Mouse (Mus musculus) midbrain, embryonic 15.5 days (tissue): ENCODE measurements around the gene Magea10. TPM values are rescaled to one million over a fixed set of nuclear protein-coding genes. Genes with fewer than 3 reads are reported as not detected.

Source experiments
- ATAC-seq: fragments of 200-750 bp; cut with Nextera tagmentation; replicated peaks from 2 replicates; pipeline ENCODE4 v1.8.0; 2017; ENCODE audit warnings: moderate TSS enrichment
- H3K27ac ChIP-seq: fragments of 300-500 bp; sonication (generic); 2 replicates; pipeline ENCODE4 v1.5.1; 2015; ENCODE audit warnings: mild to moderate bottlenecking, inconsistent platforms
- H3K27me3 ChIP-seq: fragments of 300-500 bp; sonication (generic); replicated peaks from 2 replicates; pipeline ENCODE4 v1.6.1; 2015; ENCODE audit warnings: inconsistent platforms
- H3K36me3 ChIP-seq: fragments of 300-500 bp; sonication (generic); replicated peaks from 2 replicates; pipeline ENCODE4 v1.6.1; 2015; ENCODE audit warnings: inconsistent platforms
- H3K4me1 ChIP-seq: fragments of 300-500 bp; sonication (generic); 2 replicates; pipeline ENCODE4 v1.6.1; 2015; ENCODE audit warnings: inconsistent platforms
- H3K4me2 ChIP-seq: fragments of 300-500 bp; sonication (generic); 2 replicates; pipeline ENCODE4 v1.6.1; 2015; ENCODE audit warnings: inconsistent platforms, mild to moderate bottlenecking, moderate library complexity
- H3K4me3 ChIP-seq: fragments of 300-500 bp; sonication (generic); 2 replicates; pipeline ENCODE4 v1.5.1; 2015; ENCODE audit warnings: mild to moderate bottlenecking, inconsistent platforms
- H3K9ac ChIP-seq: fragments of 300-500 bp; sonication (generic); 2 replicates; pipeline ENCODE4 v1.6.1; 2015; ENCODE audit warnings: mild to moderate bottlenecking, inconsistent platforms
- H3K9me3 ChIP-seq: fragments of 300-500 bp; sonication (generic); 2 replicates; pipeline ENCODE4 v1.6.1; 2016; ENCODE audit warnings: inconsistent platforms
- WGBS: fragments of 180-500 bp; shearing (Covaris S2); methylation state at CpG from one replicate; pipeline ENCODE4 v1.1.7; 2015; ENCODE audit warnings: mixed read lengths; 5-methylcytosine and 5-hydroxymethylcytosine counted together
- polyA plus RNA-seq: library from polyadenylated mRNA; unstranded; fragments of >200 nt; fragmentation: Nextera tagmentation; extraction: Ambion mirVana; gene quantifications from 2 replicates; pipeline ENCODE4 v1.2.1, GENCODE M21; 2015

Magea10 gene
- not detected in 2 replicates for polyA plus RNA-seq

GRCm38 (mm10) chrX:72386758-72387157 is at the start of gene Magea10:
Magea10 (minus strand) TSS chrX:72386858.
- ATAC-seq: no peak
- no peak within 1 kb of the TSS for H3K27ac ChIP-seq
- no peak within 1 kb of the TSS for H3K9ac ChIP-seq
- H3K36me3 ChIP-seq: no peaks in the 10 kb centered on the region
- no peak within 1 kb of the TSS for H3K4me3 ChIP-seq
- H3K9me3 ChIP-seq: no peaks in the 10 kb centered on the region
- H3K27me3 ChIP-seq: no peaks in the 10 kb centered on the region
- H3K4me1 ChIP-seq: no peaks in the 10 kb centered on the region
- 90% methylated on average over 6 of the region's 6 CpGs for WGBS
- no peak within 1 kb of the TSS for H3K4me2 ChIP-seq

GRCm38 (mm10) chrX:72381972-72382371 is 4.7 kb downstream of the Magea10 start:
- Histone ChIP-seq H3K4me3 (no peak overlapping the region), H3K4me2 (no peak overlapping the region), H3K4me1 (no peaks in the 10 kb centered on the region), H3K9ac (no peak overlapping the region), H3K27ac (no peak overlapping the region), H3K9me3 (no peaks in the 10 kb centered on the region), H3K36me3 (no peaks in the 10 kb centered on the region), H3K27me3 (no peaks in the 10 kb centered on the region)
- no peak for ATAC-seq
- WGBS: 72% methylated on average over 1 of the region's 1 CpGs

Other genes with a start within 250 kb of the Magea10 start
- not detected in 2 replicates for gene Magea4, start 164.8 kb downstream of the Magea10 start, polyA plus RNA-seq
- gene Gabre, start 112.1 kb downstream of the Magea10 start, polyA plus RNA-seq: 0.79 and 0.84 TPM in 2 replicates